Mouse (Mus musculus) kidney, embryonic 14.5 days (tissue): ENCODE results near the gene Ndrg2. TPM values are rescaled to one million over a fixed set of nuclear protein-coding genes. Genes with fewer than 3 reads are reported as not detected.

Experiments used
- ATAC-seq: fragments of 200-750 bp; cut with Nextera tagmentation; 2 replicates; pipeline ENCODE4 v1.8.0; 2017; ENCODE audit warnings: moderate number of reproducible peaks, mild to moderate bottlenecking, moderate TSS enrichment, moderate library complexity; ENCODE audit not compliant: low FRiP score, low TSS enrichment
- H3K27ac ChIP-seq: fragments of 300-500 bp; sonication (generic); 2 replicates; pipeline ENCODE4 v1.5.1; 2014; ENCODE audit warnings: low read depth, mild to moderate bottlenecking, low read length, moderate library complexity, mixed read lengths
- H3K27me3 ChIP-seq: fragments of 300-500 bp; sonication (generic); 2 replicates; pipeline ENCODE4 v1.6.1; 2014; ENCODE audit warnings: mild to moderate bottlenecking, low read length; ENCODE audit not compliant: control insufficient read depth, insufficient read depth
- H3K36me3 ChIP-seq: fragments of 300-500 bp; sonication (generic); 2 replicates; pipeline ENCODE4 v1.6.1; 2014; ENCODE audit warnings: low read length, mixed read lengths; ENCODE audit not compliant: control insufficient read depth, insufficient read depth
- H3K4me1 ChIP-seq: fragments of 300-500 bp; sonication (generic); 2 replicates; pipeline ENCODE4 v1.6.1; 2014; ENCODE audit warnings: low read length, mixed read lengths; ENCODE audit not compliant: control insufficient read depth, insufficient read depth
- H3K4me2 ChIP-seq: fragments of 300-500 bp; sonication (generic); replicated peaks from 2 replicates; pipeline ENCODE4 v1.6.1; 2014; ENCODE audit warnings: low read depth, mild to moderate bottlenecking, low read length
- H3K4me3 ChIP-seq: fragments of 300-500 bp; sonication (generic); 2 replicates; pipeline ENCODE4 v1.5.1; 2014; ENCODE audit warnings: mild to moderate bottlenecking, low read length
- H3K9ac ChIP-seq: fragments of 300-500 bp; sonication (generic); 2 replicates; pipeline ENCODE4 v1.6.1; 2014; ENCODE audit warnings: low read depth, mild to moderate bottlenecking, low read length, moderate library complexity
- H3K9me3 ChIP-seq: fragments of 300-500 bp; sonication (generic); 2 replicates; pipeline ENCODE4 v1.6.1; 2016; ENCODE audit warnings: low read length; ENCODE audit not compliant: control insufficient read depth
- WGBS: fragments of 180-500 bp; shearing (Covaris S2); extraction: QIAGEN DNeasy Blood & Tissue Kit; methylation state at CpG from one replicate; pipeline ENCODE4 v1.1.7; 2014; 5-methylcytosine and 5-hydroxymethylcytosine counted together
- polyA plus RNA-seq: library from polyadenylated mRNA; unstranded; fragments of >200 nt; fragmentation: Nextera tagmentation; extraction: Ambion mirVana; gene quantifications from 2 replicates; pipeline ENCODE4 v1.2.1, GENCODE M21; 2014

The Ndrg2 gene
- polyA plus RNA-seq, 1 experiment from 2014 or later, result 13.7 TPM

DNA sequence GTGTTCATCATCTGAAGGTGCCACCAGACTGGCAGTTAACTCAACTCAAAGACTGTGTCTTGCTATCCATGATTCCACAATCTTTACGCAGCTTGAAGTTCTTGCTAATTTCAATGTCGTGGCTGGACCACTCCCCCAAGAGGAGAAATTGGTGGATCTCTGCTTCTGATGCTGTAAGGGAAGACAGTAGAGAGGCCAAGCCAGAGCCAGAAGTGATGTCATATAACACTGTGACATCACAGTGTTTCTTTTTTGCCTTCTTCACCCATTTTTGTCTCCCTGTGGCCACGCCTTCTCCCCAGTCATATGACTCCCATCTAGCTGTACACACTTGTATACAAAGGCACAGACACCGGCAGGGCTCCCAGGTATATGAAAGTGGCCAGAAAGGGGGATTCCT lies 4.2 kb upstream of the Ndrg2 start, which contains the start of gene Tppp2:
Gene Tppp2 (plus strand): TSS at position 301 of the 400 bp plus-strand sequence.
- no peaks in the 10 kb centered on the region for H3K36me3 ChIP-seq
- ATAC-seq, result no peak
- WGBS, result 89% methylated on average over 4 of the region's 4 CpGs
- H3K9me3 ChIP-seq, result no peaks in the 10 kb centered on the region
- H3K4me3 ChIP-seq, result no peak within 1 kb of the TSS
- no peak within 1 kb of the TSS for H3K27ac ChIP-seq
- H3K4me2 ChIP-seq, result no peak within 1 kb of the TSS
- no peak within 1 kb of the TSS for H3K9ac ChIP-seq
- H3K27me3 ChIP-seq, result no peaks in the 10 kb centered on the region
- H3K4me1 ChIP-seq, result peaks cover 12% of the 10 kb centered on the region

- Histone ChIP-seq H3K36me3 (no peaks in the 10 kb centered on the region), H3K27me3 (no peaks in the 10 kb centered on the region), H3K4me1 (peaks cover 12% of the 10 kb centered on the region), H3K4me2 (no peak overlapping the region), H3K27ac (no peak overlapping the region), H3K9me3 (no peaks in the 10 kb centered on the region), H3K4me3 (no peak overlapping the region), H3K9ac (no peak overlapping the region)
- 84% methylated on average over 4 of the region's 4 CpGs for WGBS
- no peak for ATAC-seq
Observed at GRCm38 (mm10) chr14:51916539-51916938, 2.6 kb upstream of the Ndrg2 start.

GRCm38 (mm10) chr14:51915030-51915429 lies 1.1 kb upstream of the Ndrg2 start:
- Histone ChIP-seq H3K9me3 (no peaks in the 10 kb centered on the region), H3K4me2 (no peak overlapping the region), H3K4me3 (no peak overlapping the region), H3K9ac (no peak overlapping the region), H3K27me3 (no peaks in the 10 kb centered on the region), H3K27ac (no peak overlapping the region), H3K36me3 (no peaks in the 10 kb centered on the region), H3K4me1 (peaks cover 12% of the 10 kb centered on the region)
- WGBS, result 11% methylated on average over 3 of the region's 3 CpGs
- no peak for ATAC-seq

- peak overlapping the region; percentile 46 for H3K4me3 ChIP-seq
- WGBS, result under 1% methylated on average over 58 of the region's 58 CpGs
- H3K27me3 ChIP-seq, result 0 out of 2 replicates have a peak, but pooled peaks cover 2% of the 10 kb centered on the region
- no peak overlapping the region for H3K27ac ChIP-seq
- H3K4me2 ChIP-seq, result peak overlapping the region; percentile 98
- H3K9me3 ChIP-seq, result no peaks in the 10 kb centered on the region
- no peaks in the 10 kb centered on the region for H3K36me3 ChIP-seq
- H3K9ac ChIP-seq, result peak overlapping the region; percentile 50
- ATAC-seq, result peak; percentile 81
- peaks cover 12% of the 10 kb centered on the region for H3K4me1 ChIP-seq
Observed at GRCm38 (mm10) chr14:51913062-51913959, 647 bp downstream of the Ndrg2 start.

DNA sequence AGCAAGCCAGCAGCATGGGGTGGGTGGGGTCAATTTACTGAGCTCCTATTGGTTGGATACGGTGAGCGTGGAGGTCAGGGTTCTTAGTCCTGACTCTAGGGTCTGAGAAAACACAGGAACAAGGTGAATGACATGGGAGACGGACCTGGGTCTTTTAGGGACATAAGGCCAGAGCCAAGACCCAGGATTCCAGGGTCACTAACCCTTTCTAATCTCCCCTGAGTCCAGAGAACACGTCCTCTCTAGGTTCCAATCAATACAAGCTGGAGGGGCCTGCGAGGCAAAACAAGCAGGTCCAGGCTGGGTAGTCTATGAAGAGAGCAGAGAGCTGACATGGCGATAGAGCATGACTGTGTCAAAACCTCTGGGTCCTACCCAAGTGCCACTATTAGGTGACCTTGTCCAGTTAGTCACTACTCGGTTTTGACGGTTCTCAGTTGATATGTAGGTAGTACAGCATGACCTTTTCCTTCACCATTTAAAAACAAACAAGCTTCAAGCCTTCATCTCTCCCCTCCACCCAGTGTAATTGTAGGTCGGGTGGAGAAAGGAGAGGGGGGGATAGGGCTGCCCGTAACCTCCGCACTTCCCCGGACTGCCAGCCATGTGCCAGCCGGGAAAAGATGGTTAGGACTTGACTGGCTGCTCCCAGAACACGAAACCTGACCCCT lies 1.4 kb downstream of the Ndrg2 start:
- Histone ChIP-seq H3K9ac (peak overlapping the region; percentile 50), H3K4me1 (peaks cover 12% of the 10 kb centered on the region), H3K9me3 (no peaks in the 10 kb centered on the region), H3K4me2 (peak overlapping the region; percentile 98), H3K4me3 (peak overlapping the region; percentile 46), H3K27ac (no peak overlapping the region), H3K36me3 (no peaks in the 10 kb centered on the region), H3K27me3 (0 out of 2 replicates have a peak, but pooled peaks cover 2% of the 10 kb centered on the region)
- WGBS, result 12% methylated on average over 14 of the region's 14 CpGs
- peak; percentile 16; the same call in 1 of the 2 replicates for ATAC-seq

GRCm38 (mm10) chr14:51911301-51911700 lies 2.7 kb downstream of the Ndrg2 start:
- ATAC-seq, result no peak
- Histone ChIP-seq H3K4me3 (no peak overlapping the region), H3K27me3 (0 out of 2 replicates have a peak, but pooled peaks cover 2% of the 10 kb centered on the region), H3K4me2 (no peak overlapping the region), H3K36me3 (no peaks in the 10 kb centered on the region), H3K27ac (no peak overlapping the region), H3K4me1 (peaks cover 12% of the 10 kb centered on the region), H3K9ac (no peak overlapping the region), H3K9me3 (no peaks in the 10 kb centered on the region)
- WGBS, result 86% methylated on average over 10 of the region's 10 CpGs

DNA sequence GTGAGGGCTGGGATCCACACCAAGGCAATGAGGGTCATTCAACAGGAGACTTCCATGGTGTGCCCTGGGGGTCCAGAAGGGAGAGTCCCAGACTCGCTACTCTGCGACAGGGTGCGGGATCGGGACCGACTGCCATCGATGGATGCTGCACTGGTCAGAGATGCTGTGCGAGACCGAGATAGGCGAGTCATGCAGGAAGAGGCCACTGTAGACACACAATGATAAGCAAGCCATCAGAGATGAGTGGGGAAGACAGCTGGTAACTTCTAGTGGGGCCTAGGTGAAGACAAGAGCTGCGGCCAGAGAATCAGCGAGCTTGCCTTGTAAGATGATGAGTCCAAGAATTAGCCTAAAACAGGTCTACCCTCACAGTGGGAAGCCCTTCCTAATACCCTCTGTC lies 7.9 kb downstream of the Ndrg2 start:
- no peaks in the 10 kb centered on the region for H3K4me1 ChIP-seq
- H3K27me3 ChIP-seq, result 0 out of 2 replicates have a peak, but pooled peaks cover 2% of the 10 kb centered on the region
- no peak overlapping the region for H3K27ac ChIP-seq
- no peaks in the 10 kb centered on the region for H3K36me3 ChIP-seq
- ATAC-seq, result no peak
- H3K4me2 ChIP-seq, result no peak overlapping the region
- 93% methylated on average over 11 of the region's 11 CpGs for WGBS
- H3K4me3 ChIP-seq, result no peak overlapping the region
- no peak overlapping the region for H3K9ac ChIP-seq
- no peaks in the 10 kb centered on the region for H3K9me3 ChIP-seq

- Histone ChIP-seq H3K9ac (no peak overlapping the region), H3K27me3 (0 out of 2 replicates have a peak, but pooled peaks cover 2% of the 10 kb centered on the region), H3K27ac (no peak overlapping the region), H3K4me3 (no peak overlapping the region), H3K4me2 (no peak overlapping the region), H3K4me1 (no peaks in the 10 kb centered on the region), H3K9me3 (no peaks in the 10 kb centered on the region), H3K36me3 (no peaks in the 10 kb centered on the region)
- no peak for ATAC-seq
- WGBS, result 71% methylated on average over 7 of the region's 7 CpGs
Observed at GRCm38 (mm10) chr14:51904706-51905105, 9.3 kb downstream of the Ndrg2 start.

DNA sequence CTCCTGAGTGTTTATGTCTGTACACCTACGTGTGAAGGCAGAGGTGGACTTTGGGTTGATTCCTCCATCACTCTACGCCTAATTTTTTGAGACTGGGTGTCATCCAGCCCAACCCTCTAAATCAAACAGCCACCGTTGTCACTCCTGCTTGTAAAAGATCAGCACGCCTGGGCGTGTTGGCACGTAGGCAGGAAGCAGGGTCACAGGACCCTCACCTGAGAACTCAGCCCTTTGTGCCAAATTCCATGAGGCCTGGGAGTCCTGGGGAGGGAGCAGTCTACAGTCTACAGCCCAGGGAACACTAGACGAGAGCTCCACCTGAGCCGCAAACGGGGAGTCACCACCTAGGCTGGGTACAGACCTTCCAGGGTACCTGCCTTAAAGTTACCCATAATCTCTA lies 10.2 kb downstream of the Ndrg2 start:
- WGBS, result 82% methylated on average over 9 of the region's 9 CpGs
- no peak overlapping the region for H3K4me3 ChIP-seq
- no peak overlapping the region for H3K9ac ChIP-seq
- no peak overlapping the region for H3K27ac ChIP-seq
- no peak overlapping the region for H3K4me2 ChIP-seq
- H3K27me3 ChIP-seq, result 0 out of 2 replicates have a peak, but pooled peaks cover 2% of the 10 kb centered on the region
- 0 out of 2 replicates have a peak, but pooled peaks have one; percentile 29 for ATAC-seq
- H3K36me3 ChIP-seq, result no peaks in the 10 kb centered on the region
- H3K9me3 ChIP-seq, result no peaks in the 10 kb centered on the region
- H3K4me1 ChIP-seq, result no peaks in the 10 kb centered on the region
